Mouse (Mus musculus): ENCODE measurements around the gene Btf3. TPM values are rescaled to one million over a fixed set of nuclear protein-coding genes. Genes with fewer than 3 reads are reported as not detected.
A peak's percentile ranks its signal among the peaks of the same experiment; 100 is the strongest.

Btf3 gene
- polyA plus RNA-seq, 1 experiment from 2014 or later, result 502 TPM

DNA sequence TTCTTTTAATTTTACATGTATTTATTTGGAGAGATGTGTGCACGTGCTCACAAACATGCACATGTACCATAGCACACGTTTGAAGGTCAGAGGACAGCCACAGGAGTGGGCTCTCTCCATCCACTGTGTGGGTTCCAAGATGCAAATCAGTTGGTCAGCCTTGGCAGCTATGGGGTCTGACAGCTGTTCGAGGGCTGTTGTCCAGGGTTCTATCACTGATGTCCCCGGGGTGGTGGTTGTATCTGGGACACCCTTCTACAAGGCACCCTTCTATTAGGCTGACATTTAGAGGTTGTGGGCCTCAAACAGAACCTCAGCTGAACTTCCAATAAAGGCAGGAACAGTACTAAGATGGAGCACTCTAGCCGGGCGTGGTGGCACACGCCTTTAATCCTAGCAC lies 40.6 kb downstream of the Btf3 start:
- Histone ChIP-seq H3K79me2 (ENCODE audit: inconsistent target) (no peaks in the 10 kb centered on the region), H3K27ac (no peak overlapping the region), H3K36me3 (ENCODE audit: inconsistent target) (peaks cover 36% of the 10 kb centered on the region), H3K4me3 (ENCODE audit: inconsistent target) (no peak overlapping the region)
- WGBS (ENCODE audit: missing documents), result 83% methylated on average over 4 of the region's 7 CpGs

- 24% methylated on average over 4 of the region's 4 CpGs for WGBS (ENCODE audit: missing documents)
- Histone ChIP-seq H3K27ac (no peak overlapping the region), H3K4me3 (ENCODE audit: inconsistent target) (no peak overlapping the region), H3K79me2 (ENCODE audit: inconsistent target) (no peaks in the 10 kb centered on the region), H3K36me3 (ENCODE audit: inconsistent target) (peaks cover 40% of the 10 kb centered on the region)
These were observed 41.2 kb downstream of the Btf3 start for GRCm38 (mm10) chr13:98275646-98276045.

- no peak overlapping the region for H3K27ac ChIP-seq
- no peak overlapping the region for H3K4me3 ChIP-seq (ENCODE audit: inconsistent target)
- H3K36me3 ChIP-seq (ENCODE audit: inconsistent target), result peaks cover 55% of the 10 kb centered on the region
- H3K79me2 ChIP-seq (ENCODE audit: inconsistent target), result no peaks in the 10 kb centered on the region
- WGBS (ENCODE audit: missing documents), result 71% methylated on average over 9 of the region's 9 CpGs
These were observed 42.8 kb downstream of the Btf3 start for GRCm38 (mm10) chr13:98274023-98274422.

DNA sequence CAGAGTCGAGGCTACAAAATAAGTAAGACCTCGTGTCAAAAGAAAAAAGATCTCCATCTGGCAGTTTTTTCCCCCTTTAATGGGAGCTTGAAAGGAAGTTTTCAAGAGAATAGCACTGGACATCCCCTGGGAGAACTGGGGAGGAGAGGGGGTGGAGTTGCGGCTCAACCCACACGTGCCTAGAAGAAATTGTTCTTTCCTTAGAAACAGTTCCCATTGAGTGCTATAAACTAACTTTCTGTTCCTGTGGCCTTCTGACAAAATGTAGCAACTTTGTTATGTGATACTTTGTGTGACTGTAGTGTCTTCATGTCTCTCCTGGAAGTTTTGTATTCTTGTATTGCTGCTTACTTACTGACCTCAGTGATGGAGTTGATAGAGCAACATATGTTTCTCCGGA lies 52.7 kb downstream of the Btf3 start:
- Histone ChIP-seq H3K79me2 (ENCODE audit: inconsistent target) (peaks cover 37% of the 10 kb centered on the region), H3K27ac (no peak overlapping the region), H3K4me3 (ENCODE audit: inconsistent target) (peak overlapping the region; percentile 99), H3K36me3 (ENCODE audit: inconsistent target) (peaks cover 34% of the 10 kb centered on the region; the same call in 1 of the 2 replicates)
- 29% methylated on average over 5 of the region's 5 CpGs for WGBS (ENCODE audit: missing documents)

- 2% methylated on average over 16 of the region's 16 CpGs for WGBS (ENCODE audit: missing documents)
- Histone ChIP-seq H3K36me3 (ENCODE audit: inconsistent target) (peaks cover 35% of the 10 kb centered on the region; the same call in 1 of the 2 replicates), H3K27ac (peak overlapping the region; percentile 41)
These were observed 53.3 kb downstream of the Btf3 start for GRCm38 (mm10) chr13:98263458-98263987.

DNA sequence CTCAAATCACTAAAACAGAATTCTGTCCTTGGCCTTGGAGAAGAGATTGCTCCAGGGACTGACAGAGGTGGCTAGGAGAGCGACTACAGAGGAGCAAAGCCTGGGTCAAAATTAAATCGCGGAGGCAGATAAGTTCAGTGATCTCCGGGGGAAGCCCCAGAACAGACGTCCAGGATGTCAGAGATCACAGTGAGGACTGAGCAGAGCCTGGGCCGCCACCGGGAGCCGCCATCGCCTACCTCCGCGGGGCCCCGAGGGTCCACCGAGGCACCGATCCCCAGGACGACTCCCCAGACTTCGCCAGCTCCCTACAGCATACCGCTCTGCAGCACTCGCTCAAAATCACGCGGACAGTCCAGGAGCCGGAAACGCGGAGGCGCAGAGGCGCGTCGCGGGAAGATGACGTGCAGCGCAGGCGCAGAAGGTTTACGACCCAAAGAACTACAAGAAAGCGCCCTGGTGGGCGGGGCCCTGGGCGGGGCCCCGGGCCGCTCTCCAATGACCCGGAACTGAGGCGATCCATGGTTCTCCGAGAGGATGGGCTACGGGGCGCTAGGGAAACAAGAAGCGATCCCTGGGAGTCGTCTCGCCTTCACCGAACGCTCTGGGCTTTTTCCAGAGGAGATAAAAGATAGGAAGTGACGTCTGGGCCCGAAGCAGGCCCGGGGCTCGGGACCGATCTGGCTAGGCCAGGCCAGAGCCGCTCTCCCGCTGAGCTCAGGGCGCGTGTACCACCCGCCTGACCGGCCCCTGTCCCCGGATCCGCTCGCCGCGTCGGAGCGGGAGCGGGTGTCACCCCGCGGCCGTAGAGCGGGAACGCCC lies 54.0 kb downstream of the Btf3 start, which contains the start of the genes Utp15 and Ankra2:
Utp15 (minus strand) TSS at position 406 of the 822 bp plus-strand sequence.
Ankra2 (plus strand) TSS at position 439 of the 822 bp plus-strand sequence.
- Histone ChIP-seq H3K27ac (peak within 1 kb of the TSS; percentile 56), H3K4me3 (ENCODE audit: inconsistent target) (peak within 1 kb of the TSS; percentile 99), H3K79me2 (ENCODE audit: inconsistent target) (peaks cover 37% of the 10 kb centered on the region), H3K36me3 (ENCODE audit: inconsistent target) (peaks cover 35% of the 10 kb centered on the region; the same call in 1 of the 2 replicates)
- under 1% methylated on average over 71 of the region's 71 CpGs for WGBS (ENCODE audit: missing documents)

More at GRCm38 (mm10) chr13:98263458-98263987, 53.3 kb downstream of the Btf3 start:
- Histone ChIP-seq H3K79me2 (ENCODE audit: inconsistent target) (peaks cover 37% of the 10 kb centered on the region), H3K4me3 (ENCODE audit: inconsistent target) (peak overlapping the region; percentile 99)

Other genes with a start within 250 kb of the Btf3 start
- gene Arhgef28, start 110.6 kb downstream of the Btf3 start, polyA plus RNA-seq (2018), result not detected in 3 replicates
- gene Utp15, start 54.0 kb downstream of the Btf3 start, polyA plus RNA-seq (2018), result 12.3 to 19.6 TPM (median 15.1 TPM) in 3 replicates
- 17.2 to 20.5 TPM (median 18.5 TPM) in 3 replicates for gene Ankra2, start 53.9 kb downstream of the Btf3 start, polyA plus RNA-seq (2018)
- not detected in 3 replicates for gene Gm21976, start 37.1 kb downstream of the Btf3 start, polyA plus RNA-seq (2018)
- not detected in 3 replicates for gene Foxd1, start 37.2 kb upstream of the Btf3 start, polyA plus RNA-seq (2018)
- 0.78 to 1.1 TPM in 2 of 3 replicates, not detected in the other for gene Gm10320, start 175.0 kb upstream of the Btf3 start, polyA plus RNA-seq (2018)

Measured in macrophage (primary cell).